In the genomic region with DNA sequence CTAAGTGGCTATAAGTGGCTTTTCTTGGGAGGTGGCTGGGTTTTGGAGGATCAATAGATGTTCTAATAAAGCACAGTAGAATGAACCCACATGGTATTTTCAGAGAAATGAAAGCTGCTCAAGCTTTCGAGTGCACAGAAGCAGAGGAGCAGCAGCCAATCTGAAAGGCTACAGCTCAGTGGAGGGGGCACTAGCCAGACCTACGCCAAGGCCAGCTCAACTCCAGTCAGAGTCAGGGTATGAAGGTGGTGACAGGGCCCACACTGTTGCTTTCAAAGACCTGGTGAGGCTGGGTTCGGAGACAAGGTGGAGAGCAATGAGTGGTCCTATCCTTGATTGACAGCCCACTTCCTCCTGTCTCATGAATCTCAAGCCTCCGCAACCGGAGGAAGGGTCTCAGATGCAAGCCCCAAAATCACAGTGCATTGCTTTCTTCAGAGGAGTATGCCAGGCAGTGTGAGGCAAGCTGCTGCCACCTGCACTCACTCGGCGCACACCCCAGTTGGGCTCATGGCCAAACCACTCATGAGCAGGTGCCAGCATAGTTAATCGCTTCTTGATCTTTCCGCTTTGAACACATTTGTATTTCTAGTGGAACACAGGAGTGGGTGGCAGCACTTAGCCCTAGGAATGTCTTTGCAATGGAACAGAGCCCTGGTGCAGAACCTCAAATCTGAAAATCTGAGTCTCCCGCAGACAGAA, we compare ENCODE assay signal across 8 mouse cellular contexts.
A peak's percentile ranks its signal among the peaks of the same experiment; 100 is the strongest.
DNase-seq lines count a peak whose midpoint lies in the region; ATAC-seq lines count a peak whose summit lies in the region.

No protein-coding gene starts in this region.

- no peaks in the 10 kb centered on the region for H3K9me3 ChIP-seq in hindbrain, embryonic 13.5 days
- H3K9me3 ChIP-seq in hindbrain, embryonic 10.5 days = no peaks in the 10 kb centered on the region
- H3K9me3 ChIP-seq in lung, embryonic 15.5 days = no peaks in the 10 kb centered on the region

- H3K36me3 ChIP-seq in hindbrain, embryonic 13.5 days = no peaks in the 10 kb centered on the region
- no peaks in the 10 kb centered on the region for H3K36me3 ChIP-seq in hindbrain, embryonic 10.5 days
- H3K36me3 ChIP-seq in lung, embryonic 15.5 days = no peaks in the 10 kb centered on the region

- peak; percentile 50 for ATAC-seq in hindbrain, embryonic 13.5 days (ENCODE audit: low FRiP score)
- ATAC-seq in lung, embryonic 15.5 days (ENCODE audit: borderline replicate concordance, extremely low read depth, low FRiP score, low TSS enrichment) = peak; percentile 43; the same call in 1 of the 2 replicates

- 81% methylated on average over 10 of the region's 10 CpGs for WGBS in hindbrain, embryonic 13.5 days
- WGBS in hindbrain, embryonic 10.5 days = 91% methylated on average over 10 of the region's 10 CpGs
- 59% methylated on average over 10 of the region's 10 CpGs for WGBS in lung, embryonic 15.5 days

- peaks cover 18% of the 10 kb centered on the region; the same call in 1 of the 2 replicates for H3K4me1 ChIP-seq in hindbrain, embryonic 13.5 days (replicated peaks)
- no peaks in the 10 kb centered on the region for H3K4me1 ChIP-seq in hindbrain, embryonic 10.5 days (replicated peaks)
- H3K4me1 ChIP-seq in lung, embryonic 15.5 days = peaks cover 27% of the 10 kb centered on the region

- no peak overlapping the region for H3K4me2 ChIP-seq in hindbrain, embryonic 13.5 days
- H3K4me2 ChIP-seq in lung, embryonic 15.5 days = peak overlapping the region; percentile 41; the same call in 1 of the 2 replicates

- no peaks in the 10 kb centered on the region for H3K27me3 ChIP-seq in hindbrain, embryonic 13.5 days
- H3K27me3 ChIP-seq in hindbrain, embryonic 10.5 days (ENCODE audit: insufficient read depth, poor library complexity, severe bottlenecking) = no peaks in the 10 kb centered on the region
- no peaks in the 10 kb centered on the region for H3K27me3 ChIP-seq in lung, embryonic 15.5 days

- no peak for DNase-seq in hindbrain, embryonic 10.5 days (ENCODE audit: low spot score)
- DNase-seq in cerebellum, postnatal 36 days = peak; percentile 75 to 81
- peak; percentile 76 to 82 for DNase-seq in kidney, postnatal 36 days
- peak; percentile 67 for DNase-seq in telencephalon, adult 2 months (ENCODE audit: low read depth, low spot score)
- no peak for DNase-seq in retina, postnatal 1 day
- DNase-seq in spleen, postnatal 14 days (ENCODE audit: low spot score in 2 of 2) = no peak

- H3K4me3 ChIP-seq in hindbrain, embryonic 13.5 days = no peak overlapping the region
- H3K4me3 ChIP-seq in hindbrain, embryonic 10.5 days = no peak overlapping the region
- H3K4me3 ChIP-seq in lung, embryonic 15.5 days = no peak overlapping the region

- H3K9ac ChIP-seq in hindbrain, embryonic 13.5 days = no peak overlapping the region
- H3K9ac ChIP-seq in lung, embryonic 15.5 days = no peak overlapping the region

- H3K27ac ChIP-seq in hindbrain, embryonic 13.5 days = 0 out of 2 replicates have a peak overlapping the region, but pooled peaks have one; percentile 25
- no peak overlapping the region for H3K27ac ChIP-seq in hindbrain, embryonic 10.5 days
- H3K27ac ChIP-seq in lung, embryonic 15.5 days = peak overlapping the region; percentile 94

Comparison
In these comparisons a context has a peak if more than half of its experiments do, and no peak if none do; other contexts are left out.
1. DNase-seq: peak in cerebellum, postnatal 36 days (2 of 2), kidney, postnatal 36 days (2 of 2) and telencephalon, adult 2 months (single experiment); none in hindbrain, embryonic 10.5 days (single experiment), retina, postnatal 1 day (single experiment) and spleen, postnatal 14 days (0 of 2).